Mouse (Mus musculus) kidney, postnatal 14 days (tissue): Measurements from ENCODE around the gene Zfp92.

Source experiments
- DNase-seq: peaks from one replicate; pipeline ENCODE4 v3.0.0; 2022; ENCODE audit warnings: mixed read lengths

The Zfp92 gene

DNA sequence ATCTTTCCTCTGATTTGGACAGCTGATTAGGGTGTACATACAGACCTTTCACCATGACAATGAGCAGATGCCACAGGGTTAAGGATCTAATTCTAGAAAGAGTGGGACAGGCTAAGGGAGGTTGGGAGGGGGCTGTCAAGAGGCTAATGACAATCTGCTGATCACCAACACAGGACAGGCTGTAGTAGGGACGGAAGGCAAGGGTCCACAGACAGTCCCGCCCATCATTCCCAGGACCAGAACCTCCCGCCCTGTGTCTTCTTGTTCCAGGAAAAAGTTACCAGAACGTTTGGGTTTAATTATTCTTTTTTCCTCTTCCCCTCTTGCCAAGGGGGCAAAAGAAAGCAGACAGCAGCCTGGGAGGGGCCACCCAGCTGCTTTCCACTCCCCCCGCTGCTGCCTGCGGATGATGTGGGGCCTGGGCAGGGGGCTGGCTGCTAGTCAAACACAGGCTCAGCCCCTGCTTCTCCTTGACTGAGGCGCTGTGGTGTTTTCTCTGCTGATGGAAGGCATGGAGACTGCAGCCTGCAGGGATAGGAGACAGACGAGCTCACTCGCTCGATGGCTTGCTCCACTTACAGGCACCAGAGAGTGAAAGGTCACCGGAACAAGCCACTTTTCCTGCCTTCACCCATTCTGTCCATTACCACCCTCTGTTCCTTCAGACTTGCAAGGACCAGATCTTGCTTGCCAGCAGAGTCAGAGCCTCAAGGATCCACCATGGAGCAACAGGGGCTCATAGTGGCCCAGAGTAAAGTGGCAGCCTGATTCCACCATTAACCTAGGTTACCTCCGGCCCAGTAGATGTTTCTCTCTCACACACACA, 63.7 kb downstream of the Zfp92 start:
- DNase-seq, result no peak

DNA sequence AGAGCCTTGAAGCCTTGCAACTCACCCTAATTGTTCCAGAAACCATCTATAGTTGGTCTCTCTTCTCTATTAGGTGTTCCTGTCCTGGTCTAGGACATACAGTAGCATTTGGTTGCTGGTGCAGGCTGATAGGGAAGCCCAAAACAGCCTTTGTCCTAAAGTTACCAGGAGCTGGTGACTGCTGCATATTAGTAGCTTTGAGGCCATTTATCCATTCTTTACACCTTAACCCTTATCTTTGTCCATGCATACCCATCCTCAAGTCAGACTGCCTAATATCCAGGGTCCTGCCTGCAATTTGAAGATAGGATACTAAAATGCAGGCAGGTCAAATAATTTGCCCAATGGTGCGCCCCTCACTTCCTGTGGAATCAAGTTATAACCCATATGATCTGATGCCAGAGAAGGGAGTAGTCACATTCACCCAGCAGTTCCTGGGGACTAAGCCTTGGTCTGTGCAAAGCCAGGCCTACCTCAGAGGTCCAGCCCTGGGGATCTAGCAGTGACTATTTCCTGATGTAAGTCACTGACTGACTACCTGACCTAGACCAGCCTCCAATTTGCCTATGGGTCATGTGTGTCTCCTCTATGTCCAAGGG, 64.9 kb downstream of the Zfp92 start:
- DNase-seq, result no peak

DNA sequence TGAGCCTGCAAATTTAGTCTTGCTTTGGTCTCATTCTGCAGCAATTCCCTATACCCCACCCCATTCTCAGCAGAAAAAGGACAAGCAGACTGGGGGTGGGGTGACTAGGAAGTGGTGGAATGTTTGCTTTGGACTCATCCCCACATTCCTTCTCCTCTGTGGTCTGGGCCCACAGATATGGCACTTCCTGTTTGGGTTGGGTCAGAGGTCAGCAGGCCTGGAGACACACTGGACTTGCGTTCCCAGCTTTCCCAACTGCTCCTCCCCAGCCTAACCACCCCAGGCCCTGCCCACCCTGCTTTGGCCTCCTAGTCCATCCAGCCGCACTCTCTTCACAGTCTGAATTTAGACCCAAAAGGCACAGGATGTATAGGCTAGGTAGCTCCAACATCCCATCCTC, 65.7 kb downstream of the Zfp92 start:
- peak; percentile 83 for DNase-seq

DNA sequence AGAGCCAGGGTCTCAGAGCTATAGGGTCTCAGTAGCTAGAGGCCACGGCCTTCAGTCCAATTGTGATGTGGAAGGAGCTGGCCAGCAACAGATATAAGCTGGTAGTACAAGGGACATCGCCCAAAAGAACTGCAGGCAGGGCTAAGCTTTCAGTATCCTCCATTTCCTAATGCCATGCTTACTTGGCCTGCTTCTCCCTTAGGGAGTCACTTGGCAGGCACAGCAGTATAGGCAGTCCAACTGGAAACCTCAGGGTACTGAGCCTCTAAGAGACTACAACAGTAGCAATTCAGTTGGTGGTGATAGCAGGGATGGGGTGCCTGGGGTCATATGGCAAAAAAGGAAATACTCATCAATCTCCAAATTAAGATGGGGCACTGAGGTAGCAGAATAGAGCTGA, 66.6 kb downstream of the Zfp92 start:
- DNase-seq, result no peak
